Mouse (Mus musculus): ENCODE data around the gene Cdc42bpa. TPM values are rescaled to one million over a fixed set of nuclear protein-coding genes. Genes with fewer than 3 reads are reported as not detected.

Cdc42bpa gene
- total and polyA plus RNA-seq, 2 experiments from 2014 or later, result 8.3 to 25.8 TPM

DNA sequence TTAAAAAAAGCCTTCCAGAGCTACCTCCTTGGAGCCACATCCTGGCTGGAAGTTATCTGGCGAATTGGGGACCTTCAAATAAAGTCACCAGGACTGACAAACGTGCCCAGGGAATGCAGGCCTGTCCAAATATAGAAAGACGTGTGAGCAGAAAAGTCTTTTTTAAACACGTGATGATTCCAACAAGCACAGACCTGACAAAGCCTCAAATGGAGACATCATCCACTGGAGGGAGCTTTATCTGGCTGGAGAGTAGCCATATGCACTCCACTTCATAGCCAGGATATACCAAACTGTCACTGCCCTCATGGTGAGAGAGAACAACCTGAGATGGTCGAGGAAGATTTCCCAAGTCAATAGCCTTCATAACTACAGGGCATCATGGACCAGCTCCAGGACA lies 225.6 kb downstream of the Cdc42bpa start:
- Histone ChIP-seq H3K9me3 (replicated peaks; ENCODE audit: control insufficient read depth, low read length) (no peaks in the 10 kb centered on the region), H3K27me3 (ENCODE audit: control insufficient read depth, insufficient read depth, low read length) (no peaks in the 10 kb centered on the region), H3K4me2 (ENCODE audit: low read depth, low read length) (no peak overlapping the region), H3K4me3 (ENCODE audit: low read depth, low read length) (no peak overlapping the region), H3K4me1 (ENCODE audit: control insufficient read depth, insufficient read depth) (peaks cover 69% of the 10 kb centered on the region), H3K27ac (ENCODE audit: low read depth) (peak overlapping the region; percentile 94), H3K9ac (replicated peaks; ENCODE audit: low read depth, low read length) (no peak overlapping the region), H3K36me3 (replicated peaks; ENCODE audit: control insufficient read depth, insufficient read depth, low read length) (no peaks in the 10 kb centered on the region; the same call in 1 of the 2 replicates)
- ATAC-seq (ENCODE audit: insufficient read depth, low read depth) (peak; percentile 82), DNase-seq (ENCODE audit: low spot score) (peak; percentile 83)
- 23% methylated on average over 5 of the region's 5 CpGs for WGBS
- TF ChIP-seq CTCF (IDR thresholded peaks at IDR 0.05; ENCODE audit: low read depth) (peak; percentile 57), EP300 (IDR thresholded peaks at IDR 0.05; ENCODE audit: low read depth) (peak; percentile 88; the same call in 1 of the 2 replicates)

DNA sequence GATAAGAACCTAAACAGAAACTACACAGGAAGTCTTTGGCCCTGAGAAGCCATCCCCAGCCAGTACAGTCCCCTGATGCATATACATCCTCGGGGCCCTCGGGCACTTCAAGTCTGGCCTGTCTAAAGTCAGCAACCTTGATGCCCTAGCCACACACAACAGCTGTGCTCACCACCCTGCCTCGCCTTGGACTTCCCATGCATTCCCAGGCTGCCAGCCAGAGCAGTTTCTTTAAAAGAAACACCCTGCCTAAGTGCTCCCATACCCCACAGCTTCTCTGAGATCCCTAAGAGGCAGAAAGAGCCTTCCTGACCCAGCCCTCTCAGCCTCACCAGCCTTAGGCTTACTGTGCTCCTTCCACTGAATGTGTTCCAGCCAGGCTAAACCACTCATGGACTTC lies 226.1 kb downstream of the Cdc42bpa start:
- no peaks in the 10 kb centered on the region; the same call in 1 of the 2 replicates for H3K36me3 ChIP-seq (replicated peaks; ENCODE audit: control insufficient read depth, insufficient read depth, low read length)
- ATAC-seq (ENCODE audit: insufficient read depth, low read depth) (peak; percentile 31), DNase-seq (ENCODE audit: low spot score) (no peak)
- H3K4me1 ChIP-seq (ENCODE audit: control insufficient read depth, insufficient read depth), result peaks cover 70% of the 10 kb centered on the region
- no peaks in the 10 kb centered on the region for H3K27me3 ChIP-seq (ENCODE audit: control insufficient read depth, insufficient read depth, low read length)
- WGBS, result 77% methylated on average over 3 of the region's 3 CpGs
- no peak overlapping the region; the same call in 1 of the 2 replicates for H3K9ac ChIP-seq (replicated peaks; ENCODE audit: low read depth, low read length)
- TF ChIP-seq CTCF (IDR thresholded peaks at IDR 0.05; ENCODE audit: low read depth) (no peak), EP300 (IDR thresholded peaks at IDR 0.05; ENCODE audit: low read depth) (no peak)
- no peak overlapping the region for H3K4me2 ChIP-seq (ENCODE audit: low read depth, low read length)
- H3K9me3 ChIP-seq (replicated peaks; ENCODE audit: control insufficient read depth, low read length), result no peaks in the 10 kb centered on the region
- peak overlapping the region; percentile 94 for H3K27ac ChIP-seq (ENCODE audit: low read depth)
- no peak overlapping the region for H3K4me3 ChIP-seq (ENCODE audit: low read depth, low read length)

DNA sequence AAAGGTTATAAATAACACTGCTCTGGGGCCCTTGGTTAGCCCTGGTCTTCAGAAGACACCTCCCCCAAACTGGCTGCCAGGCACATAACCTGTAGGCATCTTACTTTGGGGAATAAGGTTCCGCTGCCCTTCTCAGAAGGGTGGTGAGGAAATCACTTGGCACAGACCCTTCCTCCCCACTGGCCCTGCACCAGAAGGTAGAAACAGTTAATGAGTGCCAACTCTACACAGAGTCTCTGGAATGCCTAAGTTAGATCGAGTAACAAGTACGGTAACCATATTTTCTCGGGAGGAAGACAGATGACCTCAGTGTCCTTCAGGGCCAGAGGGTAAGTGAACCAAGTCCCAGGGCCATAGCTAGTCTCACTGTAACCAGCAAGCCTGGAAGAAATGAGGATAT lies 228.7 kb downstream of the Cdc42bpa start:
- no peak for ATAC-seq (ENCODE audit: insufficient read depth, low read depth)
- H3K9ac ChIP-seq (replicated peaks; ENCODE audit: low read depth, low read length), result no peak overlapping the region; the same call in 1 of the 2 replicates
- no peak overlapping the region for H3K4me3 ChIP-seq (ENCODE audit: low read depth, low read length)
- no peak for TF ChIP-seq EP300 (IDR thresholded peaks at IDR 0.05; ENCODE audit: low read depth)
- TF ChIP-seq CTCF (IDR thresholded peaks at IDR 0.05; ENCODE audit: low read depth), result no peak
- no peaks in the 10 kb centered on the region for H3K27me3 ChIP-seq (ENCODE audit: control insufficient read depth, insufficient read depth, low read length)
- H3K4me2 ChIP-seq (ENCODE audit: low read depth, low read length), result 0 out of 2 replicates have a peak overlapping the region, but pooled peaks have one; percentile 19
- H3K4me1 ChIP-seq (ENCODE audit: control insufficient read depth, insufficient read depth), result peaks cover 58% of the 10 kb centered on the region
- DNase-seq (ENCODE audit: low spot score), result peak; percentile 30
- H3K36me3 ChIP-seq (replicated peaks; ENCODE audit: control insufficient read depth, insufficient read depth, low read length), result no peaks in the 10 kb centered on the region
- H3K9me3 ChIP-seq (replicated peaks; ENCODE audit: control insufficient read depth, low read length), result no peaks in the 10 kb centered on the region
- H3K27ac ChIP-seq (ENCODE audit: low read depth), result peak overlapping the region; percentile 64
- WGBS, result 44% methylated on average over 4 of the region's 4 CpGs

DNA sequence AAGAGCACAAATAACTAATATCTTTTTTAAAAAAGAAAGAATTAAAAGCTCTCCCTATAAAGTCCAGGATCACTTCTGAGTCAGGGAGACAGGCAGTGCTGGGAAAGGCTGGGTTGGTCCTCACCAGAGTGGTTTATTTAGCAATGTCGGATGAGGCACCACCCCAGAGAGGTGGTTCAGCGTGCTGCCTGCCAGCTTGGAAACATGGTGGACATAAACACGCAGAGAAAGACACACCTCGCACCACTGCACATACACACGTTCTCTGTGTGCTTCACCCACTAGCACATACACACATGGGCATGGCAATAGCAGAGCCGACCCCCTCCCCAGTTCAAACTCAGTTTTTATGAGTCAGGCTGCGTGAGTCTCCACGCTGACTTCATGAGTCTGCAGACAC lies 230.8 kb downstream of the Cdc42bpa start:
- Histone ChIP-seq H3K27ac (ENCODE audit: low read depth) (peak overlapping the region; percentile 94), H3K4me1 (ENCODE audit: control insufficient read depth, insufficient read depth) (peaks cover 45% of the 10 kb centered on the region), H3K27me3 (ENCODE audit: control insufficient read depth, insufficient read depth, low read length) (no peaks in the 10 kb centered on the region), H3K4me3 (ENCODE audit: low read depth, low read length) (peak overlapping the region; percentile 79; the same call in 1 of the 2 replicates), H3K9me3 (replicated peaks; ENCODE audit: control insufficient read depth, low read length) (no peaks in the 10 kb centered on the region), H3K36me3 (replicated peaks; ENCODE audit: control insufficient read depth, insufficient read depth, low read length) (no peaks in the 10 kb centered on the region), H3K4me2 (ENCODE audit: low read depth, low read length) (peak overlapping the region; percentile 92), H3K9ac (replicated peaks; ENCODE audit: low read depth, low read length) (no peak overlapping the region)
- ATAC-seq (ENCODE audit: insufficient read depth, low read depth) (no peak), DNase-seq (ENCODE audit: low spot score) (no peak)
- 73% methylated on average over 8 of the region's 8 CpGs for WGBS
- TF ChIP-seq CTCF (IDR thresholded peaks at IDR 0.05; ENCODE audit: low read depth), result no peak
- no peak for TF ChIP-seq EP300 (IDR thresholded peaks at IDR 0.05; ENCODE audit: low read depth)

DNA sequence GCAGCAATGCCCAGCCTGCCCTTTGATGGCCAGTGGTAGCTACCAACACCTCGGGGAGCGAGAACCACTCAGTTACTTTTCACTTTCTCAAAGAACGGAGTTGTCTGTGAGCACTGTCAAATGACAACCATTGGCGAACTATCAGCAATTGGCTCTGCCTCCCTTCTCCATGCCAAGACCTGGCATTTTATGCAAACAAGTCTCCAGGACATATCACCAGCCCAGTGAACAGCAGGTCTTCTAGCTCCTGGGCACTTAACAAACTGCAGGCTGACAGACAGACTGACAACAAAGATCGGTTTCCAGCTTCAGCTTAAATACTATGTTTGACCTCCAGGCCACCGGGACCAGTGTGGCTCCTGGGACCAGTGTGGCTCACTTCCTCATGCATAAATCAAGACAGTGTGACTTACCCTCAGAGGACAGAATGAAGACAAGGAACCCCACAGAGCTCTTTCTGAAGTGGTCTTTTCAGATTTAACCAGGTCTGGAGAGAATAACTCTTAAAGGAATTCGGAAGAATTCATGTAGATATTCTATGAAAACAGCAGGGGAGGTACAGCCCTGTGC lies 231.5 kb downstream of the Cdc42bpa start:
- Histone ChIP-seq H3K4me1 (ENCODE audit: control insufficient read depth, insufficient read depth) (peaks cover 41% of the 10 kb centered on the region), H3K27me3 (ENCODE audit: control insufficient read depth, insufficient read depth, low read length) (no peaks in the 10 kb centered on the region), H3K4me2 (ENCODE audit: low read depth, low read length) (peak overlapping the region; percentile 92), H3K36me3 (replicated peaks; ENCODE audit: control insufficient read depth, insufficient read depth, low read length) (no peaks in the 10 kb centered on the region), H3K9me3 (replicated peaks; ENCODE audit: control insufficient read depth, low read length) (no peaks in the 10 kb centered on the region), H3K9ac (replicated peaks; ENCODE audit: low read depth, low read length) (peak overlapping the region; percentile 31; the same call in 1 of the 2 replicates), H3K4me3 (ENCODE audit: low read depth, low read length) (peak overlapping the region; percentile 79), H3K27ac (ENCODE audit: low read depth) (peak overlapping the region; percentile 94)
- WGBS, result 53% methylated on average over 7 of the region's 7 CpGs
- no peak for ATAC-seq (ENCODE audit: insufficient read depth, low read depth)
- no peak for DNase-seq (ENCODE audit: low spot score)
- TF ChIP-seq CTCF (IDR thresholded peaks at IDR 0.05; ENCODE audit: low read depth), result no peak
- TF ChIP-seq EP300 (IDR thresholded peaks at IDR 0.05; ENCODE audit: low read depth), result no peak

DNA sequence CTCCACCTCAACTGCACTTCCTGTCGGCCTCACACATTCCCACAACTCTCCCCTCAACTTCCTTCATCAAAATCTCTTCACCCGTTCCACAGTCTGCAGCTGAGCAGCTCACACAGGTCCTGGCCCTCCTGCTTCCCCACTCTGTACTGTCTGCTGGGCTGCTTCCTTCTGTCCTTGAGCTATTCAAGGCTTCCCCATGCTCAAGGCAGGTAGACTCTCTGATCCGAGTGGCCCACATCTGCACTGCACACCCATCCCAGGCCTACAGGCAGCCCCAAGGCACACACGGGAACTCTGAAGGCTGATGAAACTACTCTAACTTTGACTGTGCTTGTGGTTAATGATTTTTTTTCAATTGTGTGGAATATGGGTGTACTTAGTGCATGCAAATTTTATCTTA lies 232.6 kb downstream of the Cdc42bpa start:
- TF ChIP-seq EP300 (IDR thresholded peaks at IDR 0.05; ENCODE audit: low read depth) (no peak), CTCF (IDR thresholded peaks at IDR 0.05; ENCODE audit: low read depth) (no peak)
- H3K27ac ChIP-seq (ENCODE audit: low read depth), result peak overlapping the region; percentile 94
- DNase-seq (ENCODE audit: low spot score) (no peak), ATAC-seq (ENCODE audit: insufficient read depth, low read depth) (no peak)
- no peaks in the 10 kb centered on the region for H3K36me3 ChIP-seq (replicated peaks; ENCODE audit: control insufficient read depth, insufficient read depth, low read length)
- peak overlapping the region; percentile 30; the same call in 1 of the 2 replicates for H3K9ac ChIP-seq (replicated peaks; ENCODE audit: low read depth, low read length)
- no peaks in the 10 kb centered on the region for H3K27me3 ChIP-seq (ENCODE audit: control insufficient read depth, insufficient read depth, low read length)
- no peaks in the 10 kb centered on the region for H3K9me3 ChIP-seq (replicated peaks; ENCODE audit: control insufficient read depth, low read length)
- peaks cover 31% of the 10 kb centered on the region for H3K4me1 ChIP-seq (ENCODE audit: control insufficient read depth, insufficient read depth)
- H3K4me3 ChIP-seq (ENCODE audit: low read depth, low read length), result peak overlapping the region; percentile 79
- H3K4me2 ChIP-seq (ENCODE audit: low read depth, low read length), result peak overlapping the region; percentile 92
- 31% methylated on average over 4 of the region's 4 CpGs for WGBS
